Mouse (Mus musculus): ENCODE results near the gene Tmem170. TPM values are rescaled to one million over a fixed set of nuclear protein-coding genes. Genes with fewer than 3 reads are reported as not detected.
"Not testable (repeated sequence)": the region's sequence is repeated elsewhere in the genome, so short reads cannot be mapped to it uniquely, and the experiment has no call there.

Gene Tmem170
- polyA plus RNA-seq, 1 experiment from 2014 or later = 6.0 TPM

- H3K27me3 ChIP-seq (replicated peaks) = no peaks in the 10 kb centered on the region
- no peak overlapping the region for H3K27ac ChIP-seq
- no peaks in the 10 kb centered on the region for H3K9me3 ChIP-seq
- no peak for ATAC-seq (ENCODE audit: low FRiP score, low read depth)
- WGBS = 97% methylated on average over 3 of the region's 3 CpGs
- no peak overlapping the region for H3K9ac ChIP-seq
- H3K4me1 ChIP-seq = no peaks in the 10 kb centered on the region
- H3K4me2 ChIP-seq (replicated peaks) = no peak overlapping the region
- peaks cover 5% of the 10 kb centered on the region; the same call in 1 of the 2 replicates for H3K36me3 ChIP-seq
- no peak overlapping the region for H3K4me3 ChIP-seq
Measured at GRCm38 (mm10) chr8:111870379-111870778, 6.2 kb downstream of the Tmem170 start.

GRCm38 (mm10) chr8:111868664-111869063 is 7.9 kb downstream of the Tmem170 start:
- Histone ChIP-seq H3K4me3 (no peak overlapping the region), H3K27ac (no peak overlapping the region), H3K9me3 (no peaks in the 10 kb centered on the region), H3K36me3 (peaks cover 5% of the 10 kb centered on the region; the same call in 1 of the 2 replicates), H3K4me1 (no peaks in the 10 kb centered on the region), H3K27me3 (replicated peaks) (no peaks in the 10 kb centered on the region), H3K4me2 (replicated peaks) (no peak overlapping the region), H3K9ac (no peak overlapping the region)
- 60% methylated on average over 2 of the region's 2 CpGs for WGBS
- ATAC-seq (ENCODE audit: low FRiP score, low read depth) = no peak

- WGBS = 88% methylated on average over 6 of the region's 6 CpGs
- Histone ChIP-seq H3K27me3 (replicated peaks) (no peaks in the 10 kb centered on the region), H3K9me3 (no peaks in the 10 kb centered on the region), H3K36me3 (peaks cover 5% of the 10 kb centered on the region; the same call in 1 of the 2 replicates), H3K27ac (no peak overlapping the region), H3K4me1 (no peaks in the 10 kb centered on the region), H3K9ac (no peak overlapping the region), H3K4me2 (replicated peaks) (no peak overlapping the region), H3K4me3 (no peak overlapping the region)
- ATAC-seq (ENCODE audit: low FRiP score, low read depth) = no peak
Measured at GRCm38 (mm10) chr8:111865857-111866256, 10.7 kb downstream of the Tmem170 start.

GRCm38 (mm10) chr8:111865130-111865852 is 11.3 kb downstream of the Tmem170 start:
- Histone ChIP-seq H3K27ac (no peak overlapping the region), H3K36me3 (peaks cover 5% of the 10 kb centered on the region; the same call in 1 of the 2 replicates), H3K4me1 (no peaks in the 10 kb centered on the region), H3K9ac (no peak overlapping the region), H3K27me3 (replicated peaks) (no peaks in the 10 kb centered on the region), H3K4me2 (replicated peaks) (no peak overlapping the region), H3K4me3 (no peak overlapping the region), H3K9me3 (no peaks in the 10 kb centered on the region)
- no peak for ATAC-seq (ENCODE audit: low FRiP score, low read depth)
- 94% methylated on average over 8 of the region's 8 CpGs for WGBS

GRCm38 (mm10) chr8:111864648-111865047 is 11.9 kb downstream of the Tmem170 start:
- 92% methylated on average over 8 of the region's 8 CpGs for WGBS
- peaks cover 5% of the 10 kb centered on the region; the same call in 1 of the 2 replicates for H3K36me3 ChIP-seq
- H3K27ac ChIP-seq = no peak overlapping the region
- H3K9me3 ChIP-seq = no peaks in the 10 kb centered on the region
- no peak overlapping the region for H3K4me2 ChIP-seq (replicated peaks)
- no peak overlapping the region for H3K4me3 ChIP-seq
- H3K9ac ChIP-seq = no peak overlapping the region
- no peak for ATAC-seq (ENCODE audit: low FRiP score, low read depth)
- no peaks in the 10 kb centered on the region for H3K4me1 ChIP-seq
- H3K27me3 ChIP-seq (replicated peaks) = no peaks in the 10 kb centered on the region

GRCm38 (mm10) chr8:111863280-111863679 is 13.3 kb downstream of the Tmem170 start:
- Histone ChIP-seq H3K4me1 (no peaks in the 10 kb centered on the region), H3K9me3 (no peaks in the 10 kb centered on the region), H3K36me3 (peaks cover 5% of the 10 kb centered on the region; the same call in 1 of the 2 replicates), H3K9ac (no peak overlapping the region), H3K4me3 (no peak overlapping the region), H3K27ac (no peak overlapping the region), H3K27me3 (replicated peaks) (no peaks in the 10 kb centered on the region), H3K4me2 (replicated peaks) (no peak overlapping the region)
- 85% methylated on average over 4 of the region's 4 CpGs for WGBS
- no peak for ATAC-seq (ENCODE audit: low FRiP score, low read depth)

GRCm38 (mm10) chr8:111855977-111856376 is 20.6 kb downstream of the Tmem170 start:
- no peaks in the 10 kb centered on the region for H3K27me3 ChIP-seq (replicated peaks)
- no peak for ATAC-seq (ENCODE audit: low FRiP score, low read depth)
- H3K9me3 ChIP-seq = no peaks in the 10 kb centered on the region
- no peaks in the 10 kb centered on the region for H3K36me3 ChIP-seq
- H3K4me2 ChIP-seq (replicated peaks) = no peak overlapping the region
- H3K27ac ChIP-seq = no peak overlapping the region
- WGBS = 91% methylated on average over 12 of the region's 12 CpGs
- H3K4me3 ChIP-seq = no peak overlapping the region
- H3K9ac ChIP-seq = no peak overlapping the region
- peaks cover 9% of the 10 kb centered on the region; the same call in 1 of the 2 replicates for H3K4me1 ChIP-seq

GRCm38 (mm10) chr8:111853861-111854501 is 22.6 kb downstream of the Tmem170 start, which contains the start of gene Cfdp1:
Gene Cfdp1, minus strand, starts transcription at chr8:111854291.
- H3K27ac ChIP-seq = no peak within 1 kb of the TSS
- peaks cover 9% of the 10 kb centered on the region; the same call in 1 of the 2 replicates for H3K4me1 ChIP-seq
- H3K9ac ChIP-seq = peak within 1 kb of the TSS; percentile 82
- H3K9me3 ChIP-seq = no peaks in the 10 kb centered on the region
- WGBS = under 1% methylated on average over 53 of the region's 53 CpGs
- no peaks in the 10 kb centered on the region for H3K27me3 ChIP-seq (replicated peaks)
- H3K4me3 ChIP-seq = peak within 1 kb of the TSS; percentile 94
- H3K4me2 ChIP-seq (replicated peaks) = peak within 1 kb of the TSS; percentile 92
- ATAC-seq (ENCODE audit: low FRiP score, low read depth) = peak; percentile 100
- H3K36me3 ChIP-seq = no peaks in the 10 kb centered on the region

GRCm38 (mm10) chr8:111853219-111853618 is 23.3 kb downstream of the Tmem170 start:
- WGBS = 66% methylated on average over 12 of the region's 12 CpGs
- ATAC-seq (ENCODE audit: low FRiP score, low read depth); H3K36me3 ChIP-seq; H3K27me3 ChIP-seq (replicated peaks); H3K4me1 ChIP-seq; H3K9me3 ChIP-seq; H3K27ac ChIP-seq: not testable (repeated sequence)
- Histone ChIP-seq H3K9ac (peak overlapping the region; percentile 82), H3K4me3 (peak overlapping the region; percentile 94), H3K4me2 (replicated peaks) (peak overlapping the region; percentile 92)

- no peak for ATAC-seq (ENCODE audit: low FRiP score, low read depth)
Measured at GRCm38 (mm10) chr8:111846746-111847145, 29.8 kb downstream of the Tmem170 start.

GRCm38 (mm10) chr8:111835540-111835939 is 41.0 kb downstream of the Tmem170 start:
- 55% methylated on average over 1 of the region's 1 CpGs for WGBS
- no peaks in the 10 kb centered on the region for H3K27me3 ChIP-seq (replicated peaks)
- H3K4me1 ChIP-seq = no peaks in the 10 kb centered on the region
- H3K4me2 ChIP-seq (replicated peaks) = no peak overlapping the region
- H3K9ac ChIP-seq = no peak overlapping the region
- no peak overlapping the region for H3K27ac ChIP-seq
- peaks cover 37% of the 10 kb centered on the region for H3K36me3 ChIP-seq
- no peaks in the 10 kb centered on the region for H3K9me3 ChIP-seq
- ATAC-seq (ENCODE audit: low FRiP score, low read depth) = no peak
- H3K4me3 ChIP-seq = no peak overlapping the region

More at GRCm38 (mm10) chr8:111846746-111847145, 29.8 kb downstream of the Tmem170 start:
- Histone ChIP-seq H3K36me3 (peaks cover 20% of the 10 kb centered on the region), H3K27ac (no peak overlapping the region), H3K9me3 (no peaks in the 10 kb centered on the region), H3K4me3 (no peak overlapping the region), H3K27me3 (replicated peaks) (no peaks in the 10 kb centered on the region), H3K4me1 (no peaks in the 10 kb centered on the region), H3K4me2 (replicated peaks) (no peak overlapping the region), H3K9ac (no peak overlapping the region)
- 95% methylated on average over 6 of the region's 6 CpGs for WGBS

GRCm38 (mm10) chr8:111834011-111834410 is 42.5 kb downstream of the Tmem170 start:
- no peaks in the 10 kb centered on the region for H3K27me3 ChIP-seq (replicated peaks)
- ATAC-seq (ENCODE audit: low FRiP score, low read depth) = no peak
- no peaks in the 10 kb centered on the region for H3K4me1 ChIP-seq
- peaks cover 38% of the 10 kb centered on the region for H3K36me3 ChIP-seq
- H3K4me2 ChIP-seq (replicated peaks) = no peak overlapping the region
- no peak overlapping the region for H3K27ac ChIP-seq
- WGBS = 72% methylated on average over 6 of the region's 6 CpGs
- H3K4me3 ChIP-seq = no peak overlapping the region
- no peak overlapping the region for H3K9ac ChIP-seq
- no peaks in the 10 kb centered on the region for H3K9me3 ChIP-seq

Data from neural tube, embryonic 12.5 days (tissue).